Mouse (Mus musculus): ENCODE measurements around the gene Gan. TPM values are rescaled to one million over a fixed set of nuclear protein-coding genes. Genes with fewer than 3 reads are reported as not detected.

Gene Gan
- polyA plus RNA-seq, 2 experiments = 3.6 to 7.6 TPM

GRCm38 (mm10) chr8:117248341-117248740, 90.4 kb downstream of the Gan start:
- H3K27me3 ChIP-seq (ENCODE audit: control insufficient read depth, insufficient read depth, low read length) = no peaks in the 10 kb centered on the region
- WGBS = 80% methylated on average over 11 of the region's 11 CpGs
- H3K36me3 ChIP-seq (ENCODE audit: control insufficient read depth, insufficient read depth, low read length) = no peaks in the 10 kb centered on the region
- TF ChIP-seq POLR2A (IDR thresholded peaks at IDR 0.05; ENCODE audit: borderline replicate concordance, extremely low read depth, insufficient read depth, insufficient read length) = no peak
- H3K9ac ChIP-seq (ENCODE audit: low read depth, low read length, severe bottlenecking) = no peak overlapping the region
- H3K4me1 ChIP-seq (ENCODE audit: control insufficient read depth, insufficient read depth, low read length) = no peaks in the 10 kb centered on the region
- DNase-seq (ENCODE audit: low spot score) (no peak), ATAC-seq (ENCODE audit: low FRiP score, low read depth) (no peak)
- H3K27ac ChIP-seq (replicated peaks; ENCODE audit: low read depth, low read length) = no peak overlapping the region
- H3K9me3 ChIP-seq (ENCODE audit: control insufficient read depth, low read length) = no peaks in the 10 kb centered on the region
- H3K4me2 ChIP-seq (replicated peaks; ENCODE audit: low read depth, low read length, severe bottlenecking) = no peak overlapping the region
- H3K4me3 ChIP-seq (replicated peaks; ENCODE audit: low read length) = no peak overlapping the region

DNA sequence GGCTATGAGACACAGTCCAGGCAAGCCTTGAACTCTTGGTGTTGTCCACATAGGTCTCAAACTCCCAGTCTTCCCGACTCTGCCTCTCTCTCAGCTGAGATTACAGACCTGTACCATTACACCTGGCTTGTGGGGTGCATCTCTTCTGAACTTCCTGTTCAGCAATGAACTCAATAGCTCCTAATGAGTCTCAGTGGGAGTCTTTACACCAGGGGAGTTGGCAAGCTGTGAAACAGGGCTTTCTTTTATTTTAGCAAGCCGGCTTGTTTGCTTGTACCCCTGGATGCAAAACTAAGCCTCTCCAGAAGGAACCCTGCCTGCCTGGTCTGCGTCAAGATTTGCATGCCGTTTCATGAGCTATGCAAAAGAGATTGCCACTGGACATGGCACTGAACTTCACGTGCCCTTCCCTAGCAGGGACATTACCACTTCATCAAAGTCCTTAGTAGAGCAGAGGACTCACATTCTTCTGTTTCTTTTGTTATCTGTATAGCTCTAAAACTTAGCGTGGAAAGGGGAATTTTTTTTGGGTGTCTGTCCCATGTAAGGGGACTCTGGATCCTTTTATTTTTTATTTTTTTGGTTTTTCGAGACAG, 93.2 kb downstream of the Gan start:
- H3K9me3 ChIP-seq (ENCODE audit: control insufficient read depth, low read length) = no peaks in the 10 kb centered on the region
- H3K36me3 ChIP-seq (ENCODE audit: control insufficient read depth, insufficient read depth, low read length) = no peaks in the 10 kb centered on the region
- no peak overlapping the region for H3K27ac ChIP-seq (replicated peaks; ENCODE audit: low read depth, low read length)
- no peaks in the 10 kb centered on the region for H3K4me1 ChIP-seq (ENCODE audit: control insufficient read depth, insufficient read depth, low read length)
- no peak for TF ChIP-seq POLR2A (IDR thresholded peaks at IDR 0.05; ENCODE audit: borderline replicate concordance, extremely low read depth, insufficient read depth, insufficient read length)
- no peaks in the 10 kb centered on the region for H3K27me3 ChIP-seq (ENCODE audit: control insufficient read depth, insufficient read depth, low read length)
- WGBS = 45% methylated on average over 7 of the region's 7 CpGs
- ATAC-seq (ENCODE audit: low FRiP score, low read depth) (no peak), DNase-seq (ENCODE audit: low spot score) (no peak)
- no peak overlapping the region for H3K9ac ChIP-seq (ENCODE audit: low read depth, low read length, severe bottlenecking)
- H3K4me3 ChIP-seq (replicated peaks; ENCODE audit: low read length) = no peak overlapping the region
- H3K4me2 ChIP-seq (replicated peaks; ENCODE audit: low read depth, low read length, severe bottlenecking) = no peak overlapping the region

- no peaks in the 10 kb centered on the region for H3K9me3 ChIP-seq (ENCODE audit: control insufficient read depth, low read length)
- no peaks in the 10 kb centered on the region for H3K27me3 ChIP-seq (ENCODE audit: control insufficient read depth, insufficient read depth, low read length)
- TF ChIP-seq POLR2A (IDR thresholded peaks at IDR 0.05; ENCODE audit: borderline replicate concordance, extremely low read depth, insufficient read depth, insufficient read length) = no peak
- no peaks in the 10 kb centered on the region for H3K4me1 ChIP-seq (ENCODE audit: control insufficient read depth, insufficient read depth, low read length)
- WGBS = 92% methylated on average over 8 of the region's 8 CpGs
- H3K9ac ChIP-seq (ENCODE audit: low read depth, low read length, severe bottlenecking) = no peak overlapping the region
- DNase-seq (ENCODE audit: low spot score) (no peak), ATAC-seq (ENCODE audit: low FRiP score, low read depth) (no peak)
- H3K4me3 ChIP-seq (replicated peaks; ENCODE audit: low read length) = no peak overlapping the region
- H3K36me3 ChIP-seq (ENCODE audit: control insufficient read depth, insufficient read depth, low read length) = no peaks in the 10 kb centered on the region
- no peak overlapping the region for H3K27ac ChIP-seq (replicated peaks; ENCODE audit: low read depth, low read length)
- no peak overlapping the region for H3K4me2 ChIP-seq (replicated peaks; ENCODE audit: low read depth, low read length, severe bottlenecking)
Observed at GRCm38 (mm10) chr8:117252650-117253049, 94.7 kb downstream of the Gan start.

- peaks cover 6% of the 10 kb centered on the region for H3K4me1 ChIP-seq (ENCODE audit: control insufficient read depth, insufficient read depth, low read length)
- no peak overlapping the region for H3K4me3 ChIP-seq (replicated peaks; ENCODE audit: low read length)
- H3K9me3 ChIP-seq (ENCODE audit: control insufficient read depth, low read length) = no peaks in the 10 kb centered on the region
- ATAC-seq (ENCODE audit: low FRiP score, low read depth) = no peak
- H3K9ac ChIP-seq (ENCODE audit: low read depth, low read length, severe bottlenecking) = no peak overlapping the region
- H3K27ac ChIP-seq (replicated peaks; ENCODE audit: low read depth, low read length) = no peak overlapping the region
- TF ChIP-seq POLR2A (IDR thresholded peaks at IDR 0.05; ENCODE audit: borderline replicate concordance, extremely low read depth, insufficient read depth, insufficient read length) = no peak
- no peaks in the 10 kb centered on the region for H3K27me3 ChIP-seq (ENCODE audit: control insufficient read depth, insufficient read depth, low read length)
- no peak overlapping the region for H3K4me2 ChIP-seq (replicated peaks; ENCODE audit: low read depth, low read length, severe bottlenecking)
- 94% methylated on average over 17 of the region's 17 CpGs for WGBS
- no peak for DNase-seq (ENCODE audit: low spot score)
- no peaks in the 10 kb centered on the region for H3K36me3 ChIP-seq (ENCODE audit: control insufficient read depth, insufficient read depth, low read length)
Observed at GRCm38 (mm10) chr8:117253390-117254269, 95.7 kb downstream of the Gan start.

GRCm38 (mm10) chr8:117254496-117254895, 96.6 kb downstream of the Gan start:
- ATAC-seq (ENCODE audit: low FRiP score, low read depth) = no peak
- no peak for DNase-seq (ENCODE audit: low spot score)
- no peaks in the 10 kb centered on the region for H3K9me3 ChIP-seq (ENCODE audit: control insufficient read depth, low read length)
- H3K9ac ChIP-seq (ENCODE audit: low read depth, low read length, severe bottlenecking) = no peak overlapping the region
- H3K4me2 ChIP-seq (replicated peaks; ENCODE audit: low read depth, low read length, severe bottlenecking) = no peak overlapping the region
- H3K27ac ChIP-seq (replicated peaks; ENCODE audit: low read depth, low read length) = no peak overlapping the region
- no peak overlapping the region for H3K4me3 ChIP-seq (replicated peaks; ENCODE audit: low read length)
- 76% methylated on average over 6 of the region's 6 CpGs for WGBS
- H3K27me3 ChIP-seq (ENCODE audit: control insufficient read depth, insufficient read depth, low read length) = no peaks in the 10 kb centered on the region
- H3K4me1 ChIP-seq (ENCODE audit: control insufficient read depth, insufficient read depth, low read length) = peaks cover 14% of the 10 kb centered on the region
- H3K36me3 ChIP-seq (ENCODE audit: control insufficient read depth, insufficient read depth, low read length) = no peaks in the 10 kb centered on the region
- TF ChIP-seq POLR2A (IDR thresholded peaks at IDR 0.05; ENCODE audit: borderline replicate concordance, extremely low read depth, insufficient read depth, insufficient read length) = no peak

Measured in limb, embryonic 14.5 days (tissue).